Mouse (Mus musculus): ENCODE results near the gene Copz1.
A peak's percentile ranks its signal among the peaks of the same experiment; 100 is the strongest.
"Not testable (repeated sequence)": the region's sequence is repeated elsewhere in the genome, so short reads cannot be mapped to it uniquely, and the experiment has no call there.

The Copz1 gene

GRCm38 (mm10) chr15:103251595-103251994 lies 20.9 kb upstream of the Copz1 start:
- no peak for DNase-seq (ENCODE audit: low spot score in 2 of 2)

DNA sequence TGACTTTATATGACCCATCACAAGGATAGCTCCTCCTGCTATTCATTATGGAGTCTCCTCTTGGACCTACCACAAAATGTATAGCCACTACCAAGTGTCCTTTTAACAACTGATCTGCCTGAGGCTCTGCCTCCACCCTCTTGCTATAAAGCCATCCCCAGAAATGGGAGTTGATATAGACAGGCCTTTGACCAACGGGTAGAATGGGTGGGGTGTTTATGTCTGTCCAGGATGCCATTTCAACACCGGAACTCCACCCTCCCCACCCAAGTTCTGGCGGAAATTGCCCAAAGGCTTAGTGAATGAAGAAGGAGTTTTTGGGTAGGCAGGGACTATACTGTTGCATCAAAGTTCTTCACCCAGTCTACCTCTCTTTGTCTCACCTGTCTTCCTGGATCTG lies 19.9 kb upstream of the Copz1 start:
- no peak for DNase-seq (ENCODE audit: low spot score in 2 of 2)

- no peak for DNase-seq (ENCODE audit: low spot score in 2 of 2)
These were observed 19.2 kb upstream of the Copz1 start for GRCm38 (mm10) chr15:103253352-103253751.

DNA sequence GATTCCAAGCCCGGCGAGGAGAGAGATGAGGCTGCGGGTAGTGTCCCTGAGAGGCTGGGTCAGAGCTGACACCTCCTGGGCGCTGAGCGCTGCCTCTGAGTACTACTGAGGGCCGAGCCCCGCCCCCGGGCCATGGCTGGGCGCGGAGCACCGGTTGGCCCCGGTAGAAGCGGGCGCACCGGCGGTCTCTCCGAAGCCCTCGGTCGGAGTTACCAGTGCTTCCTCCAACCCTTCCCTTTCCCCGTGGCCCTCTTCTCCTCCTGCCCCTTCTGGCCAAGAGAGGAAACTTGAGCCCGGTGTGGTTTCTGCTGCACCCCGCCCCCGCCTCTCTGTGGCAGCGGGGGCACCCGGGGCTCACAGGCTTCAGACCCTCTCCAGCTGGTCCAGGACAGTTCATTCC lies 17.3 kb upstream of the Copz1 start:
- peak; percentile 12 to 13 for DNase-seq (ENCODE audit: low spot score in 2 of 2)

GRCm38 (mm10) chr15:103256210-103256986 lies 16.1 kb upstream of the Copz1 start:
- no peak for DNase-seq (ENCODE audit: low spot score in 2 of 2)

DNA sequence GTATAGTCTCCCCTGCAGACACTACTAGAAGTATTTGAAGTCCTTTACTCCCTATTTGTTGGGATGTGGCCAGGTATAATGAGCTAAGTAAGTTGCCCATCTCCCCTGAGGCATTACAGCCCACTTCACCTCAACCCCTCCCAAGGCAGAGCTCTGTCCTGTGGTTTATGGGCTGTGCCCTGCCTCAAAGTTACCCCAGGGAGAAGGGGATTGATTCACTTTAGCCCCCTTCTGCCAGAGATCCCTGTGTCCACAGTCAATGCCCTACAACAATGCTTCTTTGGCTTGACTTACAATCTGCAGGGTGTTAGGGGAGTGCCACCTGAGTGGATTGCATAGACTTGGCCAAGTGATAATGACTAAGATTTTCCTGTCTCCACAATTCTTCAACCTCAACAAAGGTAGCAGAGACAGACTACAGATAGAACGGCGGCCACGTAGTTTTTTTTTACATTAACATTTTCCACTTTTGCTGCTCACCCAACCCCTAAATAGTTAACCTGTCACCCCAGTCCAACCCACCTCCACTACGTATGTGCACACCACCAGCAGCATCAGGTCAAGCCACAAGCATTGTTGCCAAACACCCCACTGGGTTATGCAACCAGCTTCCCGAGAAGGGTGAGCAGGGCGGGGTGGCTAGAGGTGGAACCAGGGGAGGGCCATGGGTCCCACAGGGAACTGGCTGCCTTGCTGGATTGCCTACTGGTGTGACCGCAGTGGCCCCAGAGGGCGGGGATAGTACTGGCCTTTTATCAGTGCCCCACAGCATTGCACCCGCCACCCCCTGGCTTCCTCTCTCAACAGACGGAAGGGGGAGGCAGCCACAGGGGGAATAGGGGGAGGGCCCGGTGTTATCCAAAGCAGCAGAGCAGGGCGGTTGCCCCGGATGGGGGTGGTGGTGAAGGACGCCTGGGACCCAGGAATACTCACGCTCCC lies 14.5 kb upstream of the Copz1 start, which contains the start of gene Nfe2:
TSS of gene Nfe2 (minus strand) at position 614 of the 939 bp plus-strand sequence.
- peak; percentile 61 to 85 for DNase-seq (ENCODE audit: low spot score in 2 of 2)

DNA sequence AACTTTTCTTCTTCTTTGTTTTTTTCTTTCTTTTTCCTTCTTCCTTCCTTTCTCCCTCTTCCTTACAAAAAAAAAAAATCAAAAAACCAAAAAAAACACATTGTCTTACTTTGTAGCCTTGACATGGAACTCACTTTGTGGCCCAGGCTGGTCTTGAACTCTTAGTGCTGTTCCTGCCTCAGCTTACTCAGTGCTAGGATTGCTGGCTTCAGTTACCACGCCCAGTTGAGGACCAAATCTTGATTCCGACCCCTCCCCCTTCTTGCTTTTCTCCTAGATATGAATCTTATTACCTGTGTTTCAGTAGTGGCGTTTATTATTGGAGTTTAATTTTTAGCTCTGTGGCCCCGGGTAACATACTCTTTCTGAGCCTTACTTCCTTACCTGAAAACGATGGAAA lies 13.4 kb upstream of the Copz1 start:
- DNase-seq (ENCODE audit: low spot score in 2 of 2) = no peak

GRCm38 (mm10) chr15:103259989-103260388 lies 12.5 kb upstream of the Copz1 start:
- no peak for DNase-seq (ENCODE audit: low spot score in 2 of 2)

DNA sequence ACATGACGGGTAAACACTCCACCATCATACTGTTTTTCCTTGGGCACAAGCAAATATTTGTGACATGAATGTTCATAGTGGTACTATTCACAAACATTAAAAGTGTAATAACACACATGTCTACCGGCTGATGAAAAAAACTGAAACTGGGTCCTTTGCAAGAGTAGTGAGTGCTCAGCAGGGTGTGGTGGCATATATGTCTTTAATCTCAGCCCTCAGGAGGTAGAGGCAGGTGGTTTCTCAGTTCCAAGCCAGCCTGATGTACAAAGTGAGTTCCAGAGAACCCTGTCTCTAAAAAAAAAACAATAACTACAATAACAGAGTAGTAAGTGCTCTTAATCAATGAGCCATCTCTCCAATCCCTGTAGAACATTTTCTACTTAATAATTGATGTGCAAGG lies 7.7 kb upstream of the Copz1 start:
- DNase-seq (ENCODE audit: low spot score in 2 of 2) = no peak

DNA sequence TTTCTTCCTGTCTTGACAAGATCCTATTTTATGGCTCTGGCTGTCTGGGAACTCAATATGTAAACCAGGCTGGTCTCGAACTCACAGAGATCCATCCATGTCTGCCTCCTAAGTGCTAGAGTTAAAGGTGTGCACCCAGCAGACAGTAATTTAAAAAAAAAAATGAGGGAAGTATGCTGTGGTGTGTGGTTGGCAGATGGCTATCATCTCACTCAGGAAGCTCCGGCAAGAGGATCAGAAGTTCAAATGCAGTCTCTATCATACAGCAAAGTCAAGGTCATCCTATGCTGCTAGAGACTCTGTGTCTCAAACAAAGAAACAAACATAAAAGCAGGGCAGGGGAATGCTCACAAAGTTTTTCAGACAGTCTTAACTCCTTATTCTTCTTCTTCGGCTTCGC lies 3.6 kb upstream of the Copz1 start:
- DNase-seq (ENCODE audit: low spot score in 2 of 2) = no peak

DNA sequence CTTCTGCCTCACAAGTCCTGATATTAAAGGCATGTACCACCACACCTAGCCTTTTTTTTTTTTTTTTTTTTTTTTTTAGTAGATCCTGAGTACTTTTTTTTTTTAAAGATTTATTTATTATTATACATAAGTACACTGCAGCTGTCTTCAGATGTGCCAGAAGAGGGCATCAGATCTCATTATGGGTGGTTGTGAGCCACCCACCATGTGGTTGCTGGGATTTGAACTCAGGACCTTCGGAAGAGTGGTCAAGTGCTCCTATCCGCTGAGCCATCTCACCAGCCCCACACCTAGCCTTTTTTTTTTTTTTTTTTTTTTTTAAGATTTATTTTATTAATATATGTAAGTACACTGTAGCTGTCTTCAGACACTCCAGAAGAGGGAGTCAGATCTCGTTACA lies 3.4 kb downstream of the Copz1 start:
- not testable (repeated sequence) for DNase-seq (ENCODE audit: low spot score in 2 of 2)

DNA sequence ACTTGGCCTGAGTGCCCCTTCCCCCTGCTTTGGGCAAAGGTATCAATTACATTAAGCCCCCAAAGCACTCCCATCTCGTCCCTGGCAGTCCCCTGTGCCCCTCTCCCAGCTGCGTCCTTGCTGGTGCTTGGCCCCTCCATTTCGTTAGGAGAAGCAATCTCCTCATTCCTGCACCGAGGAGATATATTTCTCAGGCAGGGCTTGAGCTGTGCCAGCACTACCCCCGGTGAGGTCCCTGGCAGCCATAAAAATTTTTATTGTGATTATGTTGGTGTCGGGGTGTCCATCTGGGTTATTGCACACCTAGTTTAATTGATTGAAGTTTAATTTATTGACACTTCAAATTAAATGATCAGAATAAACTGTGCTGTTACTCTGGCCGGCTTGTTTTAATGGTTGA lies 5.4 kb downstream of the Copz1 start:
- DNase-seq (ENCODE audit: low spot score in 2 of 2) = no peak

DNA sequence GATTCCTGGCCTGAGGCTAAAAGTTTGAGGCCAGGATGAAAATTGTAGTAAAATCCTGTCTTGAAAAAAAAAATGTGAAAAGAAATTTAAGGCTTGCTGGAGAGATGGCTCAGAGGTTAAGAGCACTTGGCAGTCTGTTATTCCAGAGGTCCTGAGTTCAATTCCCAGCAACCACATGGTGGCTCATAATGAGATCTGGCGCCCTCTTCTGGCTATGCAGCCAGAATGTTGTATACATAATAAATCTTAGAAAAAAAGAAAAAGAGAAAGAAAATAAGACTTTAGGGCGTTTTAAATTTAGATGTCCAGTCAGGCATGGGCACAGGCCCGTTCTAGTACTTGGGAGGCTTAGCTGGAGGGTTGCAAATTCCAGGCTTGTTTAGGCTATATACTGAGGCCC lies 7.2 kb downstream of the Copz1 start:
- no peak for DNase-seq (ENCODE audit: low spot score in 2 of 2)

DNA sequence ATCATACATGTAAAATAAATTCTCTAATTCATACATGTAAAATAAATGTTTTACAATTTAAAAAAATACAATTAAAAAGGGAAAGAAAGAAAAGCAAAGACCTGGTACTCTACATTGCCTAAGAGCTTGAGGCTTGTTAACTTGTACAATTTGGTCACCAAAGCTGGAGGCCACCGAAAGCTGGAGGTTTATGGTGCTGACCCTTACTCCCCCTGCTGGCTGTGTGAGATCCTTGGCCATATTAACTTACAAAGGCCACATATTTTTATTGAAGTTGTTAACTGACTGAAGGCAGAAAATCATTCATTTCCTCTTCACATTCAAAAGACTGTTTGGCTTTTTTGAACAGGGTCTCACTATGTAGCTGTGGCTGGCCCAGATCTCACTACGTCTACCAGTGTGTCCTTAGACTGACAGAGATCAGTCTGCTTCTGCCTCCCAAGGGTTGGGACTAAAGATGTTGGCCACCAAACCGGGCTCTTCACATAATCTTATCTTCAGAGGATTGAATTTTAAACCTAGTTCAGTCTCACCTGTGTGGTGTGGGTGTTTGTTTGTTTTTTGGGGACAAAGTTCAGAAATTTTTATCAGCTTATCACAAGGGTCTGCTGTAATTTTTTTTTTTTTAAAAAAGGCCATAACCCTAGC lies 8.4 kb downstream of the Copz1 start:
- no peak for DNase-seq (ENCODE audit: low spot score in 2 of 2)

GRCm38 (mm10) chr15:103281465-103282205 lies 9.1 kb downstream of the Copz1 start:
- DNase-seq (ENCODE audit: low spot score in 2 of 2) = no peak

DNA sequence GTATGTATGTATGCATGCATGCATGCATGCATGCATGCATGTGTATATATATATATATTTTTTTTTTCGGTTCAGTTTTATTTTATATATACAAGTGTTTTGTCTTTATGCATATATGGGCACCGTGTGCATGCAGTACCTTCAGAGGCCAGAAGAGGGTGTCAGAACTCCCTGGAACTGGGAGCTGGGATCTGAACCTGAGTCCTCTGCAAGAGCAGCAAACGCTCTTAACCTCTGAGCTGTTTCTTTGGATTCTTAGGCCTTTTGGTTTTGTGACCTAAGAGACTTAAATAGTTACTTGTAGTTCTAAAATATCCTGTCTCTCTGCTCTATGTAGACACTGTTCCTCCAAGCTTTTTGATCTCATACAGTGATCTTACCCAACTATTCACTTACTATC lies 11.6 kb downstream of the Copz1 start:
- no peak for DNase-seq (ENCODE audit: low spot score in 2 of 2)

- no peak for DNase-seq (ENCODE audit: low spot score in 2 of 2)
These were observed 12.1 kb downstream of the Copz1 start for GRCm38 (mm10) chr15:103284647-103285046.

DNA sequence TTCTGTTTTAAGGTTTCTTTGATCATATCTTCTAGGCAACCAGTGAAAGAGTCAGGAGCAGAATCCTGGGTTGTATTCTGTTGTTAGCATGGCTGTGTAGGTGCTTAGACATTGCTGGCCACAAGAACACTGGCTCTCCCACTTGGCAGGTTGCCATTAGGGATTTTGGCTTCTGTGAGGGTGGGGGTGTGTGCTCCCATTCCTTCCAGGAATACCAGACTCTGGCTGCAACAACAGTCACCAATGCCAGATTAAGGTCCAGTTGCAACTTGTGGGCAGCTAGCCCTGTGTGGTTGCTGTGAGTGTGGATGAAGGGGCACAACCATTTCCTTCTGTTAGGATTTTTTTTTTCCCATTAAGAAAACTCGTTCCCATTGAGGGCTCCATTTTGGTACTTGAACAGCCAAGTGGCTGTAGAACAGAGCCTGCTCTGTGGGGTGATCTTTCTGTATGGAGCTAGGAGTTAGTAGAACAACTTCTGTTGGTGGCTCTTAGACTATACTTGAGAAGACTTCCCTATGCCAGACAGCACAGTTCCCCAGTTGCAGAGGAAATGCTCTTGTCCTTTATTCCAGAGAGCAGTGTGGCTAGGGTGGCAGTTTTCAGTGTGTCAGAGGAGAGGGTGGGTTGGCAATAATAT lies 13.4 kb downstream of the Copz1 start:
- DNase-seq (ENCODE audit: low spot score in 2 of 2) = peak in 1 of 2 experiments; percentile 55

GRCm38 (mm10) chr15:103289600-103289999 lies 17.1 kb downstream of the Copz1 start:
- no peak for DNase-seq (ENCODE audit: low spot score in 2 of 2)

DNA sequence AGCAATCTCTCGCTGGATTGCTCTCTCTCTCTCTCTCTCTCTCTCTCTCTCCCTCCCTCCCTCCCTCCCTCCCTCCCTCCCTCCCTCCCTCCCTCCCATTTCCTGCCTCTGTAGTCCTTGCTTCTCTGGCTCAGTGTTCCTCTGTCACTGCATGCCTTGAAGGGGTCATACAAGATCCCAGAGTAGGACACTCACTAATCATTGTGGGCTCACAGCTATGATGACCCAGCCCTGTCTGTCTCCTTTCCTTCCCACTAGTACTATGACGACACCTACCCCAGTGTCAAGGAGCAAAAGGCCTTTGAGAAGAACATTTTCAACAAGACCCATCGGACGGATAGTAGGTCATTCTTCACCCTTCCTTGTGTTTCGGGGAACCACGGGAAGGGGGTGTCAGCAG lies 17.9 kb downstream of the Copz1 start:
- DNase-seq (ENCODE audit: low spot score in 2 of 2) = no peak

GRCm38 (mm10) chr15:103290843-103291242 lies 18.3 kb downstream of the Copz1 start:
- DNase-seq (ENCODE audit: low spot score in 2 of 2) = no peak

Data from urinary bladder, postnatal 36 days (tissue).